Mouse (Mus musculus) kidney, postnatal 0 days (tissue): ENCODE results near the gene Cntf. TPM values are rescaled to one million over a fixed set of nuclear protein-coding genes. Genes with fewer than 3 reads are reported as not detected.

ENCODE experiments used
- ATAC-seq: fragments of 200-750 bp; cut with Nextera tagmentation; replicated peaks from 2 replicates; pipeline ENCODE4 v1.8.0; 2017; ENCODE audit warnings: low read depth, moderate number of reproducible peaks, moderate TSS enrichment, moderate library complexity; ENCODE audit not compliant: low FRiP score
- DNase-seq: peaks from one replicate; pipeline ENCODE4 v3.0.0-alpha.2; 2016; ENCODE audit warnings: low spot score
- H3K27ac ChIP-seq: fragments of 300-500 bp; sonication (generic); 2 replicates; pipeline ENCODE4 v1.5.1; 2014; ENCODE audit warnings: mild to moderate bottlenecking
- H3K27me3 ChIP-seq: fragments of 300-500 bp; sonication (generic); 2 replicates; pipeline ENCODE4 v1.6.1; 2014; ENCODE audit warnings: low read length, mixed read lengths; ENCODE audit not compliant: insufficient read depth
- H3K36me3 ChIP-seq: fragments of 300-500 bp; sonication (generic); 2 replicates; pipeline ENCODE4 v1.6.1; 2014; ENCODE audit warnings: low read length, mixed read lengths; ENCODE audit not compliant: insufficient read depth
- H3K4me1 ChIP-seq: fragments of 300-500 bp; sonication (generic); replicated peaks from 2 replicates; pipeline ENCODE4 v1.6.1; 2014; ENCODE audit warnings: antibody characterized with exemption, low read length, mixed read lengths; ENCODE audit not compliant: insufficient read depth
- H3K4me2 ChIP-seq: fragments of 300-500 bp; sonication (generic); 2 replicates; pipeline ENCODE4 v1.6.1; 2014; ENCODE audit warnings: mild to moderate bottlenecking, low read length, moderate library complexity, mixed read lengths
- H3K4me3 ChIP-seq: fragments of 300-500 bp; sonication (generic); replicated peaks from 2 replicates; pipeline ENCODE4 v1.5.1; 2014; ENCODE audit warnings: low read depth, low read length
- H3K9ac ChIP-seq: fragments of 300-500 bp; sonication (generic); 2 replicates; pipeline ENCODE4 v1.6.1; 2014; ENCODE audit warnings: low read depth, low read length
- H3K9me3 ChIP-seq: fragments of 300-500 bp; sonication (generic); replicated peaks from 2 replicates; pipeline ENCODE4 v1.6.1; 2016; ENCODE audit warnings: low read length, inconsistent platforms, mixed read lengths
- CTCF ChIP-seq: IDR thresholded peaks from 2 replicates; pipeline ENCODE4 v1.5.1; 2016; ENCODE audit warnings: antibody characterized with exemption, low read depth, mild to moderate bottlenecking, moderate library complexity
- WGBS: fragments of 180-500 bp; shearing (Covaris S2); extraction: QIAGEN DNeasy Blood & Tissue Kit; methylation state at CpG from one replicate; pipeline ENCODE4 v1.1.7; 2014; 5-methylcytosine and 5-hydroxymethylcytosine counted together
- polyA plus RNA-seq: library from polyadenylated mRNA; unstranded; fragments of >200 nt; fragmentation: Nextera tagmentation; extraction: Ambion mirVana; gene quantifications from 2 replicates; pipeline ENCODE4 v1.2.1, GENCODE M21; 2015

Cntf gene
- polyA plus RNA-seq, result 4.9 TPM in 2 replicates

GRCm38 (mm10) chr19:12765308-12765707 lies at the start of gene Cntf:
TSS of gene Cntf (minus strand) at chr19:12765632.
- peaks cover 33% of the 10 kb centered on the region; the same call in 1 of the 2 replicates for H3K36me3 ChIP-seq
- H3K27me3 ChIP-seq, result no peaks in the 10 kb centered on the region

DNA sequence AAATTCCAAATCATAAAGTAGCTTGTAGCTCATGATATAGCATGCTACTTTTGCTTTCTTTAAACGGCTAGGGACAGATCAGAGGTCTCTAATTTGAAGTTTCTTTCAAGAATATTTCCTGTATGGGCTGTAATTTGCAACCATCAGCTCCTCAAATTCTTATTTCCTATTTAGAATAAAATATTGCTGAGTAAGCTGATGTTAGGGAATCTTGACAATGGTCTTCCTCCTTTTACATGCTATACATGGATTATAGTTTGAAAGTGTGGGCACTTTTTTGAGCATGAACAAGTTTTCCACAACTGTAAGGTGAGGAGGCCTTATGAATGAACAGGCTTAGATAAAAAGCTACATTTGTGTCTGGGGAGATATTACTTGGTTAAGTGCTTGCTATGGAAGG lies 48.5 kb upstream of the Cntf start:
- TF ChIP-seq CTCF, result no peak
- DNase-seq (no peak), ATAC-seq (no peak)
- Histone ChIP-seq H3K9me3 (no peaks in the 10 kb centered on the region), H3K36me3 (no peaks in the 10 kb centered on the region), H3K9ac (no peak overlapping the region), H3K4me3 (no peak overlapping the region), H3K4me2 (no peak overlapping the region), H3K4me1 (no peaks in the 10 kb centered on the region), H3K27me3 (no peaks in the 10 kb centered on the region), H3K27ac (no peak overlapping the region)
- 65% methylated on average over 1 of the region's 1 CpGs for WGBS

More at GRCm38 (mm10) chr19:12765308-12765707, at the start of gene Cntf:
- Histone ChIP-seq H3K4me3 (no peak within 1 kb of the TSS), H3K9ac (no peak within 1 kb of the TSS), H3K4me1 (no peaks in the 10 kb centered on the region), H3K4me2 (no peak within 1 kb of the TSS), H3K9me3 (no peaks in the 10 kb centered on the region), H3K27ac (no peak within 1 kb of the TSS)
- no peak for TF ChIP-seq CTCF
- ATAC-seq (no peak; the same call in 1 of the 2 replicates), DNase-seq (peak; percentile 41)
- WGBS, result 34% methylated on average over 7 of the region's 7 CpGs

DNA sequence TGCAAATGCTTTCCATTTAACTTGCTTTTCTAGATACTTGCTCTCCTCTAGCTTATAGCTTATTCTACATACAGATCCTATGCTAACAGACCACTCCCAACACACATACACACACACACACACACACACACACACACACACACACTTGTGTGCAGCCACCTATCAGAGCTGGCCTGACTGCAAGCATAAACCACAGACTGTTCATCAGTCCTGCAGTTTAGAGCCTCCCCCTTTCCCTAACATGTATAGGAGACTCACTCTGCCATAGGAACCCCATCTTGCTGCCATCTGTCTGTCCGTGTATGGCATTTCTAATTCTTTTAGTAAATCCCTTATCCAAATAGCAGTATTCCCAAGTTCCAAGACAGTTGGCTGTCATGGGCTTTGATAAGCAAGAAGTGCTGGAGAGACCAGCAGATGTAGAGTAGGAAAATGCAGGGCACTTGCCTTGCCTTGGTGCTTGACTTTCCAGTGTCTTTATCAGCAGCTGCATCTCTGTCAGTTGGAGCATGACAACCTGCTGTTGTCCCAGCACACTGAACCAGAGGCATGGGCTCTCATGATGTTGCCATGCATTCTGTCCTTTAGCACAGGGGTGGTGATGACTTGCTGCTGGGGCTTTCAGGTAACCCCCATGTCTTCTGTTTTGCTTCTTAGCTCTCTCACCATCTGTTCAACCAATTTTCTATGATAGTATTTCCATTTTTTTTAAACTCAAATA lies 47.4 kb upstream of the Cntf start:
- no peaks in the 10 kb centered on the region for H3K36me3 ChIP-seq
- no peak overlapping the region for H3K4me2 ChIP-seq
- H3K9me3 ChIP-seq, result no peaks in the 10 kb centered on the region
- 68% methylated on average over 1 of the region's 1 CpGs for WGBS
- no peak overlapping the region for H3K27ac ChIP-seq
- H3K9ac ChIP-seq, result no peak overlapping the region
- no peak overlapping the region for H3K4me3 ChIP-seq
- no peak for TF ChIP-seq CTCF
- no peak for ATAC-seq
- DNase-seq, result no peak
- no peaks in the 10 kb centered on the region for H3K27me3 ChIP-seq
- H3K4me1 ChIP-seq, result no peaks in the 10 kb centered on the region

GRCm38 (mm10) chr19:12806214-12806613 lies 40.8 kb upstream of the Cntf start:
- no peaks in the 10 kb centered on the region for H3K36me3 ChIP-seq
- no peak overlapping the region for H3K4me3 ChIP-seq
- WGBS, result 71% methylated on average over 2 of the region's 2 CpGs
- H3K4me2 ChIP-seq, result no peak overlapping the region
- H3K9ac ChIP-seq, result no peak overlapping the region
- H3K27ac ChIP-seq, result no peak overlapping the region
- TF ChIP-seq CTCF, result no peak
- H3K27me3 ChIP-seq, result no peaks in the 10 kb centered on the region
- DNase-seq (no peak), ATAC-seq (no peak)
- no peaks in the 10 kb centered on the region for H3K4me1 ChIP-seq
- H3K9me3 ChIP-seq, result no peaks in the 10 kb centered on the region

- H3K9me3 ChIP-seq, result no peaks in the 10 kb centered on the region
- no peaks in the 10 kb centered on the region for H3K4me1 ChIP-seq
- no peaks in the 10 kb centered on the region for H3K36me3 ChIP-seq
- H3K9ac ChIP-seq, result no peak overlapping the region
- ATAC-seq (no peak), DNase-seq (no peak)
- no peaks in the 10 kb centered on the region for H3K27me3 ChIP-seq
- TF ChIP-seq CTCF, result no peak
- no peak overlapping the region for H3K27ac ChIP-seq
- no peak overlapping the region for H3K4me2 ChIP-seq
- no peak overlapping the region for H3K4me3 ChIP-seq
- WGBS, result 84% methylated on average over 3 of the region's 3 CpGs
Observed at GRCm38 (mm10) chr19:12805730-12806129, 40.3 kb upstream of the Cntf start.

DNA sequence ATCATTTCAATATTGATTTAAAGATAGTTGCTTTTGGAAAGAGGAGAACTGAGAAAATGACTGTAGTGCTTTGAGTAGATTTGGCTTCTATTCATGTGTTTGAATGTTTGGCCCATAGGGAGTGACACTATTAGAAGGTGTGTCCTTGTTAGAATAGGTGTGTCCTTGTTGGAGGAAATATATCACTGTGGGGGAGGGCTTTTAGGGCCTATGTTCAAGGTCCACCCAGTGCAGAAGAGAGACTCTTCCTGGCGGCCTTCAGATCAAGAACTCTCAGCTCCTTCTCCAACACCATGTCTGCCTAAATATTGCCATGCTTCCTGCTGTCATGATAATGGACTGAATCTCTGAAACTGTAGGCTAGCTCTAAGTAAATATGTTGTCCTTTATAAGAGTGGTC lies 38.8 kb upstream of the Cntf start:
- no peaks in the 10 kb centered on the region for H3K36me3 ChIP-seq
- 79% methylated on average over 1 of the region's 1 CpGs for WGBS
- H3K4me1 ChIP-seq, result no peaks in the 10 kb centered on the region
- no peaks in the 10 kb centered on the region for H3K9me3 ChIP-seq
- no peak overlapping the region for H3K27ac ChIP-seq
- H3K4me3 ChIP-seq, result no peak overlapping the region
- no peak overlapping the region for H3K4me2 ChIP-seq
- DNase-seq (no peak), ATAC-seq (no peak)
- H3K9ac ChIP-seq, result no peak overlapping the region
- no peaks in the 10 kb centered on the region for H3K27me3 ChIP-seq
- no peak for TF ChIP-seq CTCF
